Mouse (Mus musculus) lung, postnatal 0 days (tissue): ENCODE data around the gene Abcb8.

Source experiments
- CTCF ChIP-seq: IDR thresholded peaks from 2 replicates; pipeline ENCODE4 v1.5.1; 2016; ENCODE audit warnings: antibody characterized with exemption, mild to moderate bottlenecking
- EP300 ChIP-seq: IDR thresholded peaks from 2 replicates; pipeline ENCODE4 v1.6.1; 2016; ENCODE audit warnings: antibody characterized with exemption, mild to moderate bottlenecking, control low read depth

GRCm38 (mm10) chr5:24426556-24427284 is 33.3 kb downstream of the Abcb8 start:
- TF ChIP-seq CTCF, result no peak
- no peak for TF ChIP-seq EP300
